Mouse (Mus musculus) B cell, adult 2 months (primary cell): ENCODE measurements around the gene Aox3.

Source experiments
- DNase-seq, 2 experiments: peaks; one replicate each; pipeline ENCODE4 v3.0.0; 2022

Aox3 gene

GRCm38 (mm10) chr1:58112880-58113279 lies at the start of gene Aox3:
Gene Aox3 (plus strand): TSS chr1:58113130.
- peak; percentile 19 to 27 for DNase-seq

GRCm38 (mm10) chr1:58065151-58065550 lies 47.8 kb upstream of the Aox3 start:
- no peak for DNase-seq

- DNase-seq, result no peak
These were observed 47.3 kb upstream of the Aox3 start for GRCm38 (mm10) chr1:58065606-58066005.

- DNase-seq, result no peak
These were observed 43.7 kb upstream of the Aox3 start for GRCm38 (mm10) chr1:58069181-58069580.

- no peak for DNase-seq
These were observed 42.8 kb upstream of the Aox3 start for GRCm38 (mm10) chr1:58070091-58070490.

GRCm38 (mm10) chr1:58071006-58071405 lies 41.9 kb upstream of the Aox3 start:
- no peak for DNase-seq

GRCm38 (mm10) chr1:58071509-58071908 lies 41.4 kb upstream of the Aox3 start:
- no peak for DNase-seq

- DNase-seq, result no peak
These were observed 40.5 kb upstream of the Aox3 start for GRCm38 (mm10) chr1:58072416-58072815.

- DNase-seq, result no peak
These were observed 39.8 kb upstream of the Aox3 start for GRCm38 (mm10) chr1:58072991-58073730.

GRCm38 (mm10) chr1:58074266-58074665 lies 38.7 kb upstream of the Aox3 start:
- no peak for DNase-seq

GRCm38 (mm10) chr1:58077882-58078281 lies 35.0 kb upstream of the Aox3 start:
- no peak for DNase-seq

GRCm38 (mm10) chr1:58078390-58078789 lies 34.5 kb upstream of the Aox3 start:
- no peak for DNase-seq

GRCm38 (mm10) chr1:58079689-58080088 lies 33.2 kb upstream of the Aox3 start:
- DNase-seq, result no peak

- DNase-seq, result no peak
These were observed 32.5 kb upstream of the Aox3 start for GRCm38 (mm10) chr1:58080446-58080845.

- no peak for DNase-seq
These were observed 31.6 kb upstream of the Aox3 start for GRCm38 (mm10) chr1:58081356-58081755.

GRCm38 (mm10) chr1:58089316-58089715 lies 23.6 kb upstream of the Aox3 start:
- no peak for DNase-seq

- DNase-seq, result no peak
These were observed 22.7 kb upstream of the Aox3 start for GRCm38 (mm10) chr1:58090191-58090590.

- no peak for DNase-seq
These were observed 21.7 kb upstream of the Aox3 start for GRCm38 (mm10) chr1:58091213-58091612.

GRCm38 (mm10) chr1:58091992-58092560 lies 20.9 kb upstream of the Aox3 start:
- DNase-seq, result no peak

GRCm38 (mm10) chr1:58097338-58097737 lies 15.6 kb upstream of the Aox3 start:
- DNase-seq, result no peak

GRCm38 (mm10) chr1:58099119-58099518 lies 13.8 kb upstream of the Aox3 start:
- DNase-seq, result no peak

GRCm38 (mm10) chr1:58101531-58102146 lies 11.3 kb upstream of the Aox3 start:
- no peak for DNase-seq

GRCm38 (mm10) chr1:58102494-58102893 lies 10.4 kb upstream of the Aox3 start:
- DNase-seq, result no peak

- no peak for DNase-seq
These were observed 7.2 kb upstream of the Aox3 start for GRCm38 (mm10) chr1:58105685-58106084.
